Mouse (Mus musculus) myocyte (in vitro differentiated cells): ENCODE data around the gene Brf1. TPM values are rescaled to one million over a fixed set of nuclear protein-coding genes. Genes with fewer than 3 reads are reported as not detected.

Source experiments
- H3K27me3 ChIP-seq: one replicate; pipeline ENCODE4 v1.6.1; 2011; ENCODE audit not compliant: control insufficient read depth, insufficient read depth, insufficient read length
- H3K36me3 ChIP-seq: one replicate; pipeline ENCODE4 v1.6.1; 2011; ENCODE audit not compliant: control insufficient read depth, insufficient read depth
- H3K4me2 ChIP-seq: one replicate; pipeline ENCODE4 v1.6.1; 2011; ENCODE audit warnings: low read depth, control low read depth
- H3K4me3 ChIP-seq: one replicate; pipeline ENCODE4 v1.5.1; 2011; ENCODE audit warnings: mild to moderate bottlenecking, control low read depth, moderate library complexity
- H3K79me2 ChIP-seq: one replicate; pipeline ENCODE4 v1.6.1; 2011; ENCODE audit not compliant: control insufficient read depth, insufficient read depth
- H3ac ChIP-seq: one replicate; pipeline ENCODE4 v1.6.1; 2011; ENCODE audit not compliant: control insufficient read depth, insufficient read length
- CEBPB ChIP-seq: IDR thresholded peaks from 2 replicates; pipeline ENCODE4 v1.6.1; 2011; ENCODE audit warnings: mild to moderate bottlenecking, moderate library complexity; ENCODE audit not compliant: poor library complexity, insufficient read depth, severe bottlenecking
- E2F4 ChIP-seq: IDR thresholded peaks from one replicate; pipeline ENCODE4 v1.6.1; 2011; ENCODE audit warnings: mild to moderate bottlenecking, control low read depth, moderate library complexity; ENCODE audit not compliant: insufficient read depth
- MAX ChIP-seq: IDR thresholded peaks from one replicate; pipeline ENCODE4 v1.6.1; 2011; ENCODE audit warnings: low read depth, mild to moderate bottlenecking, control low read depth
- MYOD1 ChIP-seq, 3 experiments: IDR thresholded peaks; one replicate each; pipeline ENCODE4 v1.6.1; 2011; ENCODE audit warnings: control low read depth in 2 of 3, low read depth in 2 of 3, mild to moderate bottlenecking in 2 of 3, moderate library complexity in 1 of 3; ENCODE audit not compliant: insufficient read length in 2 of 3, control insufficient read depth in 1 of 3
- MYOG ChIP-seq, 3 experiments: IDR thresholded peaks; one replicate each; pipeline ENCODE4 v1.6.1; 2011; ENCODE audit warnings: control low read depth in 2 of 3, low read depth in 2 of 3, mild to moderate bottlenecking in 2 of 3; ENCODE audit not compliant: insufficient read length in 2 of 3, control insufficient read depth in 1 of 3, insufficient read depth in 1 of 3
- POLR2A ChIP-seq: IDR thresholded peaks from one replicate; pipeline ENCODE4 v1.6.1; 2011; ENCODE audit warnings: low read depth, mild to moderate bottlenecking, control low read depth, moderate library complexity; ENCODE audit not compliant: insufficient read length
- POLR2AphosphoS2 ChIP-seq: IDR thresholded peaks from one replicate; pipeline ENCODE4 v1.6.1; 2011; ENCODE audit warnings: low read depth, control low read depth; ENCODE audit not compliant: insufficient read length
- REST ChIP-seq: IDR thresholded peaks from one replicate; pipeline ENCODE4 v1.6.1; 2011; ENCODE audit warnings: mild to moderate bottlenecking, control low read depth, moderate library complexity; ENCODE audit not compliant: insufficient read depth, insufficient read length
- SRF ChIP-seq: IDR thresholded peaks from one replicate; pipeline ENCODE4 v1.6.1; 2011; ENCODE audit warnings: low read depth; ENCODE audit not compliant: control insufficient read depth, insufficient read length
- TCF12 ChIP-seq: IDR thresholded peaks from one replicate; pipeline ENCODE4 v1.6.1; 2011; ENCODE audit warnings: mild to moderate bottlenecking, control low read depth; ENCODE audit not compliant: poor library complexity, insufficient read depth, severe bottlenecking
- TCF3 ChIP-seq: IDR thresholded peaks from one replicate; pipeline ENCODE4 v1.6.1; 2011; ENCODE audit warnings: low read depth, control low read depth; ENCODE audit not compliant: insufficient read length
- USF1 ChIP-seq: IDR thresholded peaks from one replicate; pipeline ENCODE4 v1.6.1; 2011; ENCODE audit warnings: low read depth, mild to moderate bottlenecking, control low read depth, moderate library complexity
- polyA plus RNA-seq: library from polyadenylated mRNA; unstranded; fragments of >200 nt; fragmentation: generic; extraction: Trizol; gene quantifications from one replicate; pipeline ENCODE4 v1.2.1, GENCODE M21; 2012; ENCODE audit warnings: missing spikeins

Brf1 gene
- polyA plus RNA-seq, 1 experiment = 27.9 TPM

- H3K79me2 ChIP-seq = no peaks in the 10 kb centered on the region
- no peak overlapping the region for H3K4me2 ChIP-seq
- peaks cover 38% of the 10 kb centered on the region for H3K36me3 ChIP-seq
- no peak for TF ChIP-seq CEBPB
- TF ChIP-seq SRF = no peak
- no peak for TF ChIP-seq REST
- TF ChIP-seq E2F4 = no peak
- no peak for TF ChIP-seq TCF12
- H3K27me3 ChIP-seq = no peaks in the 10 kb centered on the region
- no peak overlapping the region for H3K4me3 ChIP-seq
- no peak overlapping the region for H3ac ChIP-seq
Measured at GRCm38 (mm10) chr12:112965783-112966182, 34.7 kb downstream of the Brf1 start.

- no peaks in the 10 kb centered on the region for H3K79me2 ChIP-seq
- peaks cover 28% of the 10 kb centered on the region for H3K36me3 ChIP-seq
- no peaks in the 10 kb centered on the region for H3K27me3 ChIP-seq
- no peak overlapping the region for H3K4me2 ChIP-seq
- H3ac ChIP-seq = no peak overlapping the region
- no peak overlapping the region for H3K4me3 ChIP-seq
- TF ChIP-seq E2F4 (no peak), POLR2AphosphoS2 (no peak), TCF12 (no peak), POLR2A (no peak), MAX (no peak), TCF3 (no peak), CEBPB (no peak), REST (no peak), USF1 (no peak), MYOG (IDR thresholded peaks at IDR 0.05; ENCODE audit: control insufficient read depth in 1 of 3, insufficient read depth in 1 of 3, insufficient read length in 2 of 3, low read depth in 2 of 3) (no peak), MYOD1 (IDR thresholded peaks at IDR 0.05; ENCODE audit: control insufficient read depth in 1 of 3, insufficient read length in 2 of 3, low read depth in 2 of 3) (no peak)
Measured at GRCm38 (mm10) chr12:112961872-112962271, 38.6 kb downstream of the Brf1 start.

GRCm38 (mm10) chr12:112961428-112961827 lies 39.1 kb downstream of the Brf1 start:
- Histone ChIP-seq H3K27me3 (no peaks in the 10 kb centered on the region), H3K79me2 (no peaks in the 10 kb centered on the region), H3ac (no peak overlapping the region), H3K4me2 (no peak overlapping the region), H3K36me3 (peaks cover 25% of the 10 kb centered on the region), H3K4me3 (no peak overlapping the region)
- TF ChIP-seq POLR2A = no peak
- no peak for TF ChIP-seq POLR2AphosphoS2
- TF ChIP-seq SRF = no peak
- no peak for TF ChIP-seq CEBPB
- no peak for TF ChIP-seq TCF3
- TF ChIP-seq MAX = no peak

- Histone ChIP-seq H3ac (no peak overlapping the region), H3K4me3 (no peak overlapping the region), H3K79me2 (no peaks in the 10 kb centered on the region), H3K4me2 (no peak overlapping the region), H3K36me3 (peaks cover 13% of the 10 kb centered on the region), H3K27me3 (no peaks in the 10 kb centered on the region)
- TF ChIP-seq POLR2A = no peak
- no peak for TF ChIP-seq TCF12
- no peak for TF ChIP-seq E2F4
- TF ChIP-seq SRF = no peak
- no peak for TF ChIP-seq TCF3
- no peak for TF ChIP-seq MAX
- no peak for TF ChIP-seq USF1
- TF ChIP-seq REST = no peak
- TF ChIP-seq MYOD1 (IDR thresholded peaks at IDR 0.05; ENCODE audit: control insufficient read depth in 1 of 3, insufficient read length in 2 of 3, low read depth in 2 of 3) = no peak
- no peak for TF ChIP-seq POLR2AphosphoS2
- TF ChIP-seq MYOG (IDR thresholded peaks at IDR 0.05; ENCODE audit: control insufficient read depth in 1 of 3, insufficient read depth in 1 of 3, insufficient read length in 2 of 3, low read depth in 2 of 3) = no peak
- TF ChIP-seq CEBPB = no peak
Measured at GRCm38 (mm10) chr12:112959421-112959820, 41.1 kb downstream of the Brf1 start.

GRCm38 (mm10) chr12:112958303-112958702 lies 42.2 kb downstream of the Brf1 start:
- Histone ChIP-seq H3K4me3 (no peak overlapping the region), H3K27me3 (no peaks in the 10 kb centered on the region), H3ac (no peak overlapping the region), H3K4me2 (no peak overlapping the region), H3K79me2 (no peaks in the 10 kb centered on the region), H3K36me3 (peaks cover 8% of the 10 kb centered on the region)
- TF ChIP-seq REST (no peak), SRF (no peak), MAX (no peak), TCF3 (no peak), MYOD1 (IDR thresholded peaks at IDR 0.05; ENCODE audit: control insufficient read depth in 1 of 3, insufficient read length in 2 of 3, low read depth in 2 of 3) (no peak), POLR2AphosphoS2 (no peak), POLR2A (no peak), E2F4 (no peak), TCF12 (no peak), USF1 (no peak), CEBPB (no peak), MYOG (IDR thresholded peaks at IDR 0.05; ENCODE audit: control insufficient read depth in 1 of 3, insufficient read depth in 1 of 3, insufficient read length in 2 of 3, low read depth in 2 of 3) (no peak)
